In genomic region chr12:36681779-36682178, GRCm38 (mm10) we compare ENCODE assay signal across 20 mouse cellular contexts.
DNase-seq lines count a peak whose midpoint lies in the region; ATAC-seq and TF ChIP-seq lines count a peak whose summit lies in the region.
"Had no signal": no experiment of that assay in that cellular context is flagged by ENCODE, and none has a peak within 500 bp of the region (broad histone marks: within the 10 kb centered on the region; RNA-seq: fewer than 3 reads in every experiment).

No protein-coding gene starts in this region.

- H3K79me2 ChIP-seq in MEL (ENCODE audit: control insufficient read depth, insufficient read depth, low read length, poor library complexity), result no peaks in the 10 kb centered on the region

- H3K27ac ChIP-seq in hindbrain, postnatal 0 days, result no peak overlapping the region
- H3K27ac ChIP-seq in hindbrain, embryonic 10.5 days, result no peak overlapping the region
- H3K27ac ChIP-seq in left cerebral cortex, adult 2 months, result no peak overlapping the region
- H3K27ac ChIP-seq in MEL (ENCODE audit: control insufficient read depth, low read depth, low read length), result no peak overlapping the region
- H3K27ac ChIP-seq: embryonic facial prominence, embryonic 15.5 days; forebrain, embryonic 10.5 days; heart, embryonic 10.5 days; hindbrain, embryonic 13.5 days had no signal

- intact Hi-C loops in left cerebral cortex, adult 2 months (cut with DNase I), result no loop called here

- no peaks in the 10 kb centered on the region for H3K36me3 ChIP-seq in hindbrain, postnatal 0 days (ENCODE audit: insufficient read depth, low read length)
- no peaks in the 10 kb centered on the region for H3K36me3 ChIP-seq in hindbrain, embryonic 10.5 days
- no peaks in the 10 kb centered on the region for H3K36me3 ChIP-seq in MEL (ENCODE audit: control insufficient read depth in 1 of 2, insufficient read depth in 2 of 2, low read length in 2 of 2)
- H3K36me3 ChIP-seq: embryonic facial prominence, embryonic 15.5 days; forebrain, embryonic 10.5 days; G1E; heart, embryonic 10.5 days; hindbrain, embryonic 13.5 days had no signal

- no peak overlapping the region for H3K4me3 ChIP-seq in hindbrain, postnatal 0 days (ENCODE audit: low read length)
- no peak overlapping the region for H3K4me3 ChIP-seq in hindbrain, embryonic 10.5 days
- H3K4me3 ChIP-seq in left cerebral cortex, adult 2 months, result no peak overlapping the region
- H3K4me3 ChIP-seq in MEL (ENCODE audit: control insufficient read depth in 1 of 2, insufficient read depth in 1 of 2, low read depth in 2 of 2, low read length in 2 of 2), result no peak overlapping the region
- H3K4me3 ChIP-seq: embryonic facial prominence, embryonic 15.5 days; erythroblast, embryonic 14.5 days; forebrain, embryonic 10.5 days; heart, embryonic 10.5 days; hindbrain, embryonic 13.5 days had no signal

- H3K4me2 ChIP-seq in hindbrain, postnatal 0 days (ENCODE audit: low read depth, low read length), result no peak overlapping the region
- H3K4me2 ChIP-seq: embryonic facial prominence, embryonic 15.5 days; hindbrain, embryonic 13.5 days had no signal

- DNase-seq in hindbrain, postnatal 0 days (ENCODE audit: low spot score), result no peak
- DNase-seq in hindbrain, embryonic 10.5 days (ENCODE audit: low spot score), result no peak
- no peak for DNase-seq in left cerebral cortex, adult 2 months (ENCODE audit: extremely low spot score in 1 of 2, low spot score in 2 of 2)
- no peak for DNase-seq in left cerebral cortex, adult 9 months (ENCODE audit: low spot score in 2 of 2)
- peak; percentile 3 for DNase-seq in MEL (ENCODE audit: low read depth, low spot score)
- no peak for DNase-seq in lung, postnatal 10 days
- DNase-seq: adrenal gland, postnatal 10 days; cerebellum, adult 11 months; cerebellum, adult 8-10 months; cerebellum, postnatal 14 days; embryo, embryonic 11 days; gastrocnemius, postnatal 25 days; heart, postnatal 10 days; heart, postnatal 4 days had no signal

- no peak overlapping the region for H3K9ac ChIP-seq in hindbrain, postnatal 0 days (replicated peaks; ENCODE audit: low read length)
- H3K9ac ChIP-seq in MEL (ENCODE audit: control insufficient read depth, low read depth, low read length, poor library complexity, severe bottlenecking), result no peak overlapping the region
- H3K9ac ChIP-seq: embryonic facial prominence, embryonic 15.5 days; hindbrain, embryonic 13.5 days had no signal

- 83% methylated on average over 6 of the region's 6 CpGs for WGBS in hindbrain, postnatal 0 days
- 81% methylated on average over 6 of the region's 6 CpGs for WGBS in hindbrain, embryonic 10.5 days

- no peaks in the 10 kb centered on the region for H3K4me1 ChIP-seq in hindbrain, postnatal 0 days (ENCODE audit: insufficient read depth, low read length)
- no peaks in the 10 kb centered on the region for H3K4me1 ChIP-seq in hindbrain, embryonic 10.5 days (replicated peaks)
- no peaks in the 10 kb centered on the region for H3K4me1 ChIP-seq in MEL (ENCODE audit: control insufficient read depth in 1 of 2, insufficient read depth in 2 of 2, low read length in 2 of 2)
- H3K4me1 ChIP-seq: embryonic facial prominence, embryonic 15.5 days; forebrain, embryonic 10.5 days; heart, embryonic 10.5 days; hindbrain, embryonic 13.5 days had no signal

- no peaks in the 10 kb centered on the region for H3K27me3 ChIP-seq in hindbrain, postnatal 0 days (ENCODE audit: insufficient read depth, low read length)
- H3K27me3 ChIP-seq in hindbrain, embryonic 10.5 days (ENCODE audit: insufficient read depth, poor library complexity, severe bottlenecking), result no peaks in the 10 kb centered on the region
- H3K27me3 ChIP-seq in MEL (ENCODE audit: control insufficient read depth in 1 of 2, insufficient read depth in 2 of 2, low read length in 2 of 2), result no peaks in the 10 kb centered on the region
- H3K27me3 ChIP-seq: embryonic facial prominence, embryonic 15.5 days; hindbrain, embryonic 13.5 days had no signal

- no peak for TF ChIP-seq EP300 in MEL (IDR thresholded peaks at IDR 0.05; ENCODE audit: low read depth in 1 of 2, low read length in 2 of 2)

- TF ChIP-seq POLR2A in MEL (IDR thresholded peaks at IDR 0.05; ENCODE audit: control insufficient read depth in 1 of 2, insufficient read depth in 1 of 2, low read depth in 1 of 2, low read length in 2 of 2, poor library complexity in 1 of 2), result no peak

- TF ChIP-seq RAD21 in MEL (IDR thresholded peaks at IDR 0.05; ENCODE audit: low read depth, low read length), result peak; percentile 6; the same call in 1 of the 2 replicates

- H3K9me3 ChIP-seq in hindbrain, postnatal 0 days (ENCODE audit: low read length), result no peaks in the 10 kb centered on the region
- H3K9me3 ChIP-seq in hindbrain, embryonic 10.5 days, result no peaks in the 10 kb centered on the region
- H3K9me3 ChIP-seq in MEL (replicated peaks; ENCODE audit: insufficient read depth, low read length), result no peaks in the 10 kb centered on the region
- H3K9me3 ChIP-seq: embryonic facial prominence, embryonic 15.5 days; forebrain, embryonic 10.5 days; heart, embryonic 10.5 days; hindbrain, embryonic 13.5 days had no signal

- no peak for ATAC-seq in hindbrain, postnatal 0 days

- peak; percentile 12; the same call in 1 of the 2 replicates for TF ChIP-seq CTCF in hindbrain, postnatal 0 days (IDR thresholded peaks at IDR 0.05; ENCODE audit: low read depth)
- TF ChIP-seq CTCF in left cerebral cortex, adult 2 months (IDR thresholded peaks at IDR 0.05), result peak; percentile 15; the same call in 1 of the 2 replicates
- peak in 2 of 3 experiments; percentile 11 to 14; a peak in 2 of 6 replicates for TF ChIP-seq CTCF in MEL (IDR thresholded peaks at IDR 0.05 in 2 of 3, conservative IDR thresholded peaks at IDR 0.05 in 1 of 3; ENCODE audit: control insufficient read depth in 1 of 3, insufficient read depth in 1 of 3, low read depth in 2 of 3, low read length in 3 of 3, poor library complexity in 1 of 3, severe bottlenecking in 1 of 3)

TF ChIP-seq in MEL, 35 proteins besides CTCF, POLR2A, EP300 and RAD21:
- TF ChIP-seq ZKSCAN1 (IDR thresholded peaks at IDR 0.05; ENCODE audit: low read depth, low read length) (no peak), ZC3H11A (IDR thresholded peaks at IDR 0.05; ENCODE audit: low read depth, low read length) (no peak), POLR2AphosphoS5 (IDR thresholded peaks at IDR 0.05; ENCODE audit: borderline replicate concordance, low read depth, low read length) (no peak), SMC3 (IDR thresholded peaks at IDR 0.05; ENCODE audit: low read depth, low read length) (0 out of 2 replicates have a peak, but pooled peaks have one; percentile 8)
